Mouse (Mus musculus) spleen, adult 12 weeks (tissue): ENCODE measurements around the gene Ttc19.
"Not testable (repeated sequence)": the region's sequence is repeated elsewhere in the genome, so short reads cannot be mapped to it uniquely, and the experiment has no call there.

Source experiments
- DNase-seq: peaks from one replicate; pipeline ENCODE4 v3.0.0; 2022; ENCODE audit warnings: low spot score

Gene Ttc19

DNA sequence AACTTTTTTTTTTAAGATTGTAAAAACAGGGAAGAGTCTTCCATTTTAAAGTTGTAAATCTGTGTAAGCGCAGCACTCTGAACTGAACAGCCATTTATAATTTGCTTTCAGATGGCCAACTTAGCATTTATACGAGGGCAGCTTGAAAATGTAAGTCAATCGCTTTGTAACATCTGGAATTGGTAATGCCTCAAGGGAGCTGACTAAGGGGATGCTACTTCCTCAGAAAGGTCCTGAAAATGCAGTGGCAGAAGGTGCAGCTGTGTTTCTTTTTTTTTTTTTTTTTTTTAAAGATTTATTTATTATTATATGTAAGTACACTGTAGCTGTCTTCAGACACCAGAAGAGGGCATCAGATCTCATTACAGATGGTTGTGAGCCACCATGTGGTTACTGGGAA, 2.7 kb downstream of the Ttc19 start:
- not testable (repeated sequence) for DNase-seq

DNA sequence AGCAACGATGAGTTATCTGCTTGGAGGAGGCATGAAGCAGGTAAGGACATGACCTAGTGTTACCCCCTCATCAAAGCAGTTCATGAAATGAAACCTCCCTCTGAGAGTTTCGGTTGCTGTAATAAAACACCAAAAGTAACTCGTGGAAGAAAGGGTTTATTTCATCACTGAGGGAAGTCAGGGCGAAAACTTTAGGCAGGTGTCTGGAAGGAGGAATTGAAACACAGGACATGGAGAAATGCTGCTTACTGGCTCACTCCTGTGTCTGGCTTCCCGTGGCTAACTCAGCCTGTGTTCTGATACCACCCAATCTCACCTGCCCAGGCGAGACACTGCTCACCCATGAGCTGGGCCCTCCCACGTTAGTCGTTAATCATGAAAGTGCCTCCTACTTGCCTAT, 3.7 kb downstream of the Ttc19 start:
- no peak for DNase-seq

DNA sequence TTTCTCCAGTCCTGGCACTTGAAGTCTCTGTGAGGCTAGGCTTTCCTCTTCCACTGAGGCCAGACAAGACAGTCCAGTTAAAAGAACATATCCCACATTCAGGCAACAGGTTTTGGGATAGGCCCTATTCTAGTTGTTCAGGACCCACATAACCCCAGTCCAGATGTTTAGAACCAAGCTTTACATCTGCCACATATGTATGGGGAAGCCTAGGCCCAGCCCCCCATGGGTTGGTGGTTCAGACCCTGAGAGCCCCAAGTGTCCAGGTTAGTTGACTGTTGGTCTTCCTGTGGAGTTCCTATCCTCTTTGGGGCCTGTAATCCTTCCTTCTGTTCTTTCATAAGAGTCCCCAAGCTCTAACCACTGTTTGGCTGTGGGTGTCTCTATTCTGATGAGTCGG, 6.4 kb downstream of the Ttc19 start:
- no peak for DNase-seq

DNA sequence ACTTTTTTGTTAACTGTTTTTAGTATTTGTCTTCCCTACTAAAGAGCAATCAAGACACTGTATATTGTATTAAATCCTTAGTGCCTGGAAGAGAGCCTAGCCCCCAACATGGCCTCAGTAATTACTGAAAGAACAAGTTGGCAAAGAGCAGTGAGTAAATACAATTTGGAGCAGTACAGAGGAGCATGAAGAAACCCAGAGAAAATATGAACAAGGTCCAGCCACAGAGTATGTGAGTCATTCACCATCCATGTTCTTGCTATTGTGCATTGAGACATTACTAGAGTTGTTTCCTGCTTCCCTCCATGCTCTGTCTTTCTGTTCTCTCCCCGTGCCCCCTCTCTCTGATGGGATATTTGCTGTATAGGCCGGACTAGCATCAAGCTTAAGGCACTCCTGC, 12.8 kb downstream of the Ttc19 start:
- DNase-seq: no peak

DNA sequence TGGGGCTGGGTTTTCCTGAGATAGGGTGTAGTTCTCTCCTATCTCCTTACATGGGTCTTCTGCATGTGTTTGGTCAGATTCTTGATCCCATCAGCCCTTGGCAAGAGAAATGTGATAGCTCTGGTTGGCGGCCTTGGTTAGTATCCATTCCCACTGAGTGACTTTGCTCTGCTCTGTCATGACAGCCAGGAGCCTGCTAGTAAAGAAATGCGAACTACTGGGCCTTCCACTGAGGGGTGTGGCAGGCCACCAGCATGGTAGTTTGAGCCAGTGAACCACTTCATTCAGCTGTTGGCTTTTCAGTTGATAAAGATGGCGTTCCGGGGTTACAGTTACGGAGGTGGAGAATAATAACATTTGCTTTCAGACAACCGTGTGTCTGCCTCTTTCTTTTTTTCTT, 17.6 kb downstream of the Ttc19 start:
- DNase-seq: no peak

DNA sequence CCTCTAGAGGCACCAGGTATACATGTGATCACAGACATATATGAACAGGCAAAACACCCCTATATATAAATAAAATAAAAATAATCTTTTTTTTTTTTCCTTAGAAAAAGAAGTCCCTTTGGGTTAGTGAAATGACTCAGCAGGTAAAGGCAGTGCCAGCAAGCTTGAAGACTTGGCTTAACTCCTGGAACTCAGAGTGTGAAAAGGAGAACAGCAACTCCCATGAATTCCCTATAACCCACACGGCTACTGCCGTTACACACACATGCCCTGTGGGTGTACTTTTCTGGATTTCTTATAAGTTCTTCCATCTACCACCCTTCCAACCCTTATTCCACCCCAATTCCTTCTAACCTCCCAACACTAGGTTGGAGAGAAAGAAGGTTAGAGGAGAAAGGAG, 24.6 kb downstream of the Ttc19 start:
- DNase-seq: no peak

DNA sequence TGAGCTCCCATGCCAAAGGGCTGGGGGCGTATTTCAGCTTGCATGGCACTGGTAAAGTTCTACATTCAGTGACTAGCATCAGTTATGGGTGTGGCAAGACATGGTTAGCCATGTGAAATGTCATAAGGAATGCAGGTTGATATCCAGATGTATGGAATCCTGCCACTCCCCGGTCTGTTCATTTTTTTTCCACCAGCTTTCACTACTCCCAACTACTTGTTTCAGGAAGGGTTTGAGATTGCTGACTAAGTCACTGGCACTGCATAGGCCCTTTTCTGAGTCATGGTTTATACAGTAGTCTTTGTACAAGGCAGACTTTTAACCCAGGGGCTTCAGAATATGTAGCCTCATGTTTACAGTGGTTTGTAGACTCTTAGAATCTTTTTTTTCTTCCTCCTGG, 28.0 kb downstream of the Ttc19 start:
- no peak for DNase-seq

DNA sequence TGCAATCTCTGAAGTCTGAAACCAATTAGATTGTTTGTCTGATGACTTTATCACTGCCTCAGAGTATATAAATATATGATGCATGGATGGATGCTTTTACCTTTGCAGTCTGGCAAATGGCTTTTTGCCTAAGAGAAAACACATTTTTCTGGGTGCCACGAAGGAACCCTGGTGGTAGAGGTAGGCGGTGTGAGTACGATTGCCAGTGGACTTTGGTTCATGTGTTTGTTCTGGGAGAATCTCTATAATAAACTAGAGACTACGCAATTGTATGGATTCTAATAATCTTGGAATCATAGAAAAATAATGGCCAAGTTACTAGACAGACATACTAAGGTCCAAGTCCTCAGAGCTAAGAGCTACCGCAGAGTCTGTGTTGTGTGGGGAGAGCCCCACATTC, 33.7 kb downstream of the Ttc19 start:
- DNase-seq: no peak

DNA sequence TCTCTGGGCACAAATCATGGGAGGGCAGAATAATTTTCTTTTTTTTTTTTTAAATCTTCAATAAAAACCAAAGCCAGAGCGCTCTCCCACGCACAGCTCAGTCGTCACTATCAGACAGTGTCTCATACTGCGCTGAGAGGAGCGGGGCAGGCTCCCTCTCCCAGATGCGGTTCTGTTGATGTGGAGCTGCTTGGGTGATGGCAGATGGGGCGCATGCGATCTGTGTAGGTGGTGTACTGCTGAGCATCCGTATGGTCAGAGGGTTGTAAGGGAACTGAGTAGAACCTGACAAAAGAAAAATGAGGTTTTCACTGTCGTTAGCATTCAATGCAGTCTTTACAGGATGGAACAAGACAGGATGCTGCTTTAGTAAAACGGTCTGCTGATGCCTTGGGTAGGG, 36.5 kb downstream of the Ttc19 start:
- no peak for DNase-seq

DNA sequence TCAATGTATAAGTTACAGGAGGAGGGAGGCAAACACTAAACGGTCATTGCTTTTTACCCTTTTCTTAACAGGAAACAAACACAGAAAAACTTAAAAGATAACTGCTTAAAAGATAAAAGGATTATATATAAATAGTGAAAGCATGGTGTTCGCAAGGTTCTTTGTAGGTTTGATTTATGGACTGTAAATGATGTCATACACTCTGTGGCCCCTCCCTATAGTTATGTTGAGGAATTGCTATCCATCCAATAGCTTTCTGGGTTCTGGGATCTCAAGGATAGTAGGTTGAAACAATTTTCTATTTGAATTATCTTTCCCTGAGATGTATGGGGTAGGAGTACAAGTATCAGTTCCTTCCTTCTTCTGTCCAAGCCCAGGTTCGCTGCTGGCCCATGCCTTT, 38.8 kb downstream of the Ttc19 start:
- DNase-seq: no peak

DNA sequence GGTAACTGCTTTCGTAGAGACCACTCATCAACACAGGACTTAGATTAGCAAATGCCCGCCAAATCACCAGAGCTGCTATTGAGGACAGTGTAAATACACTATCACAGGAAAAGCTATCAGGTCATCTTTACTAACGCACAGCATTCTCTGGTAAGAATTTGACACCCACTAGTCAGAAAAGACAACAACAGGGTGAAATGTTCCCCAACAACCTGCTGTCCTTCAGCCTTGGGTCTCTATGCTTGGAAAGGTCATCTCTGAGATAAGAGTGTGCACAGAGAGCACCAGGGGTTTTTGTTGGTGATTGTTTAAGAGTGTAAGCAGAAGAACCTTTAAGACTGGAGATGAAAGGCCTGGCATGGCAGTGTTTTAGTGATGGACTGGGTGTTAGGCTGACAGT, 42.4 kb downstream of the Ttc19 start:
- DNase-seq: no peak

DNA sequence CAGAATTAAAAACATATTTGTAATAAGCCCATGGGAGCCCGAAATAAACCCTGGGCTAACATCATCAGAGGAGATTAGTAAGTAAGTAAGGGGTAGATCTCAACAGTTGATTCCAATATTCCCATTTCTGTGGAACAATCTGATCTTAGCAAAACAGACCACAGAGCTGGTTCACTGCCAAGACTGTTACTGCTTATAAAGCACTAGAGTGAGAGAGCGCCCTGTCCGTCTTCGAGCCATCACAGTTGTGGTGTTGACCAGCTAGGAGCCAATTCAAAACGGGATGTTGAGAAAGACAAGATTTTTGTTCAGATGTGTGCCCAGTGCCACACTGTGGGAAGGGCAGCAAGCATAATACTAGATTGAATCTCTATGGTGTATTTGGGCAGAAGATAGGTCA, 49.9 kb downstream of the Ttc19 start:
- DNase-seq: no peak

DNA sequence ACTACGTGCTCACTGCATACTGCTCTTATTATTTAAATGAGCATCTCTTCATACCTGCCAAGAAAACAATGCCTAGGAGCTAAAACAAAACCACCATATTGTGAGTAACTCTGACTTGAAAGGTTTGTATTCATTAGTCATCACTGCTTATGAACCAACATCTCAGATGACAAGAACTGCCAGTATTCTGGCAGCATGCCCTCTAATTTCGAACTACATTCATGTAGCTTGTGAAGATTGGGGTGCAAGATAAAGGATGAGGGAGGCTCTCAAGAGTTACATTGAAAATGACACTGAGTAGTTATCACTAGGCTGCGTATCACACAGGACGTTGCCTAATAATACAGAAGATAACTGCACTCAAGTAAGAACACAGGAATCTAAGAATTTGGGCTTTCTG, 51.0 kb downstream of the Ttc19 start:
- DNase-seq: no peak

DNA sequence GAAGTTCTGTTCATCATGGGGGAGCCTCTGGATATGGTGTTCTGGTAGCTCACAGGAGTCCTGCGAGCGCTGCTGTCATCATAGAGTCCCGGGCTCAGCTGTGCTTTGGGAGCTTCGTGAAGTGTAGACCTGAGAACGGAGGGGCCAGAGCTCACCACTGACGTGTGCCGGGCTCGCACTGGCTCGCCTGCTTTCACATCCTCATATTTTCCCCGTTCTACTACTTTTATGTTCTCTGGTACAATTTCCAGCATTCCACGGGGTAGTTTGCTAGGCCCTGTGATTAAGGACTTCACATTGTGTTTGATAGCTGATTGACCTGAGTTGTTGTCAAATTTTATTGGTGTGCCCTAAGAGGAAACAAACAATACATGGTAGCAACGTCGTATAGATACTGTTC, 61.7 kb downstream of the Ttc19 start:
- DNase-seq: no peak

DNA sequence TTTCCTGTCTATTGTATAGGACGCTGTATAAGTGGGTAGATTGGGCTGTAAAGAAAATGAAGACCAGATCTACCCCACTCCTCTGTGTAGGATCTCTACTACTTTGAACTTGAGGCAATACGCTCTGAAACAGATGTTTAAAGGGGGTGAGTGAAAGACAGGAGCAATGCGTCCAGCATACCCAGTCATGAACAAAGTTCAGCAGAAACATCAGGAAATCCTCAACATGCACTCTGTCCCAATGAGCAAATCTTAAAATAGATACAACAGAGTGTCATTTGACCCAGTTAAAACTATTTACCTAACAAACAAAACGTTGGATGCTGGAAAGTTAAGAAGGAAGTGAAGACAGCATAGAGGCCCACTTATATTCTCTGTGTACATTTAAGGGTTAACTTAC, 70.7 kb downstream of the Ttc19 start:
- no peak for DNase-seq

DNA sequence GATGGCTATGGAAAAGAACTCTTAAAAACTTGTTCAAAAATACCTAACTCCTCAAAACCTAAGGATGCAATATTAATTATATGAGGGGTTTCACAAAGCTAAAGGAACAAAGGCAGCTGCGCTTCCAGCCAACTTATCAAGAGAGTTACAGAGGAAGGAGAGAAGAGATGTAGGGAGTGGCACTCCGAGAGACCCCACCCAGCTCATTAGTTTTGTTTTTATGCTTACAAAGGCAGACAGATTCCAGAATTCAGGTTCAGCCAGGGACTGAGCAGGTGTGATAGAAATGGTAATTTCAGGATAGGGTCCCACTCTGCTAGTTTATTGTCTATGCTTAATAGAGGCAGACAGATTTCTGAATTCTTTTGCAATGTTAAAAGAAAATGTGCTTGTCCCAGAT, 73.9 kb downstream of the Ttc19 start:
- no peak for DNase-seq

DNA sequence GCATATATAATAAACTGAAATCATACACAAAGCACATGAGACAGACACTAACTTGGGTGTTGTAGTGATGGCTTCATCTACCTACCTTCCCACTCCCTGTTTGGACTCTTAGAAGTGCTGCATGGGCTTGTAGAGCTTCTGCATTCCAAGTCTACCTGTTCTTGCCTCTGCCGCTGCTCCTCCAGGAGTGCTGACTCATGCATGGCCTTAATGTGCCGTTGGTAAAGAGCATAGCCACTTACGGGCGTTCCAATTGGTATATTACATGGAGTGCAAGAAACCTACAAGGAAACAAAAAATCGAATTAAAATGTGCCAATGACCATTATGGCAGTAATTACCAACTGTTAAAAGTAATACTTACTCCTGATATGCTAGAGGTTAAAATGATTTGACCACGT, 85.6 kb downstream of the Ttc19 start:
- DNase-seq: no peak

DNA sequence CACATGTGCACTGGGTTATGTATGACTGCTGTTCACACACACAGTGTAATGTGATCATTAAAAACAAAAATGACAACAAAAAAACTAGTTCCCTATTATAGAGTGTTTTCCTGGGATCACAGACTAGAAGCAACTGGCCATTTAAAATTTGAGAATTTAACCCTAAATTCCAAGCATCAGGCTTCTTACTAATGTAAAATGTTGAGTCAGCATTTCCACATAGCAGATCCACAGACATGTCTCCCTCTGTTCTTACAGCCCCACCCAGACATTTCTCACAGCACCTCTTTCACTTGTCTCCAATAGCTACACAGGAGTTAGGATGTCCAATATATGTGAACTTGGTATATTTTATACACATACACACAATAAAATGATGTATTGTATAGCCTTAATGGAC, 88.7 kb downstream of the Ttc19 start:
- DNase-seq: no peak

DNA sequence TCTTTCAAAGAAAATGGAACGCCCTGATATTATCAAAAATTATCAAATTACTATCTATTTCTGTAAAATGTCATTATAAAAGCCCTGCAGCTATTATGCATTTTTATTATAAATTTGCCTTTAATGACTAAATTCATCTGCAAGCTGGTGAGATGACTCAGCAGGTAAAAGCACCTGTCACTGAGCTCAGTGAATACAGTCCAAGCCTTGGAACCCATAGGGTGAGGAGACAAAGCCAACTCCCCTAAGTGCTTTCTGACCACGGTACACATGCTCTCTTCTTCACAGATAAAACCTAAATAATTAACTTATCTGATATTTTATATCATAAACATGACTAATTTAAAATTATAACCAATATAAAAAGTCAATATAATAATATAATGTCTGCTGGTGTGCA, 90.5 kb downstream of the Ttc19 start:
- DNase-seq: no peak

DNA sequence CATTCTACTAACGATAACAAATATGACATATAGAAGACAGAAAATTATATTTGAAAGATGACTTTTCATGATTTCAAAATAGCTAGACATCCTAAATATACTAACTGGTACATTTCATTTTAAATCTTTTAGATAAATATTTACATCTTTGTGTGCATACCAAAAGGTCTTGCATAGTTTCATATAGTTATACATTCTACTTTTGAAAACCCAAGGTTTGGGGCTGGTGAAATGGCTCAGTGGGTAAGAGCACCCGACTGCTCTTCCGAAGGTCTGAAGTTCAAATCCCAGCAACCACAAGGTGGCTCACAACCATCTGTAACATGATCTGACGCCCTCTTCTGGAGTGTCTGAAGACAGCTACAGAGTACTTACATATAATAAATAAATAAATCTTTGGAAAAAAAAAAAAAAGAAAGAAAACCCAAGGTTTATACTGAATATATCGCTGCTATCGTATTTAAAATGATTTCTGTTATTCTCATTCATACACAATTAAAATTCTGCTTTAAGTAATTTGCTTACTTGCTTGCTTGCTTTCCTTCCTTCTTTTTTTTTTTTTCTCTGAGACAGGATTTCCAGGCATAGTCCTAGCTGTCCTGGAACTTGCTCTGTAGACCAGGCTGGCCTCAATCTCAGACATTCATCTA, 96.1 kb downstream of the Ttc19 start:
- DNase-seq: not testable (repeated sequence)
